Mouse (Mus musculus) lung, postnatal 36 days (tissue): ENCODE results near the gene Xylt1.

Experiments used
- DNase-seq: peaks from one replicate; pipeline ENCODE4 v3.0.0; 2022; ENCODE audit warnings: mixed read lengths

Gene Xylt1

DNA sequence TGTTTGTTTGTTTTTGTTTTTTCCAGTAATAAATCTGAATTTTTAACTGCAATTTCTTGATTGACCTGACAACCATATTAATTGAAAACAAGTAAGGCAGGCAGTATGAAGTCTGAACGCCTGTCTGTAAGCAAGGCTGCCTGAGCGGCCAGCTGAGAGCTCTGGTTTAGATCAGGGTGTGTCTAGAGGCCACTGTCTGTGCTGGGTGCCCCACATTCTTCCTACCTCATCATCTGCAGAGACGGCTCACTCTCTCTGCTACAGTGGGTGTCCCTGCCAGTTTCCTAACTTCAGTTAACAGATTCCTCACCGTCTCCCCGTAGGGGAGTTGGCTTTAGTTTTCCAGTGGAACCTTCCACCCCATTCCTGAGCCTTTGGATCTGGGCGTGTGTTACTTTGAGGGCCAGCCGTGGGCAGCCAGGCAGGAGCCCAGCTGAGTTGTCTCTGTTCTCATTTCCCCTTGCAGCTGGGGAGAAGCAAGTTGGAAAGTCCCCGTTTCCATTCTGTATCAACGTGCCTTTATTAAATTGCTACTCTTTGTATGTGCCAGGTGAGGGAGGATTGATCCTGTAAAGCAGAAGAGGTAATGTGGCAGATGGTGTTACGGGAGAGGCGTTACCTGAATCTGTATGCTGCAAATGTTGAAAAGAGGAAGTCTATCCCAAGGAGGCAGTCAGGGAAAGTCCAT is 187.0 kb downstream of the Xylt1 start:
- no peak for DNase-seq

DNA sequence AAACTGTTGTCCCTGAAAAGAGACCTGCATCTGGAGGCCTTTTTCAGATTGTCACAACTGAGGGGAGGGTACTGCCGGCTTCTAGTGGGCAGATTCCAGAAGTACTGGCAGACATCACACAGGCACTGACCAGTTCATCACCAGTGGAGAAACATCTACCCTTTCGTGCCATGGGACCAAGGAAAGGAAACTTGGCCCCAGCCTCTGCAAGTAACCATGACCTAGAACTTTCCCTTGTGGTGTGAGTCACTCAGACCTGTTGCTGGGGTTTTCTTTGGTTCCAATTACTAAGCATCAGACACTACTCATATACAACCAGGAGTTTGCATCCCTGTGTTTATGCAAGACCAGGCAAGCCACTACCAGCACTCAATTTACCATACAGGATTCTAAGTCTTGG is 190.4 kb downstream of the Xylt1 start:
- DNase-seq, result no peak

DNA sequence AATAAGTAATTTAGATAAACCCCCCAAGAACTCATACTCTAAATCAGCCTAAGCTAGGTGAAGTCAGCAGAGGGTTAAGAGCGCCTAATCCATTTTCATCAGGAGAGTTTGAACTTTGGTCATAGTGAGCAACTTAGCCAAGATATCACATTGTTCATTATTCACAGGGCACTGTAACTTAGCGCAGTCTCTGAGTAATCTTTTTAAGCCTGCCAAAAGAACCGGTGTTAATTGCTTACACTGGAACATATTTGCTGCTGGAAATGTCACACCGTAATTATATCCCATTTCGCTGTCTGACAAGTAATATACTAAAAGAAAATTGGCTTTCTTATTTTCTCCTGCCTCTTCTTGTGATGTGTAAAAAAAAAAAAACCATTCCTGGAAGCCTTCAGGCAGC is 190.9 kb downstream of the Xylt1 start:
- DNase-seq, result no peak

DNA sequence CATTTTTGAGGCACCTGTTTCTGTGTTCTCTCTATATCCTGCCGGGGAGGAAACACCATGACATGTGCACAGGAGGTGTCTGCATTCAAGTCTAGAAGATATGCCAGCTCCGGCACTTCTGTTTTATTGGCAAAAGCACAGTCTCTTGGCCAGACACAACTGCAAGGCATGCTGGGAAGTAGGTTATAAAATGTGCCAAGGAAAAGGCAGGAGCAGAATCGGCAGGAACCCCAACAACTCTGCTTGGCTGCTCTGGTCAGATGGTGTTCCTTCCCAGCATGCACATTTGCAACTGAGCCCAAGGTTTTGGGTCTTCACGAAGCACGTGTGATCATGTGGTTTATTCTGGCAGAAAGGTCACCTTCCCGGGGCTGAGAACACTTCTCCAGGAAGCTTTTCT is 192.4 kb downstream of the Xylt1 start:
- no peak for DNase-seq

DNA sequence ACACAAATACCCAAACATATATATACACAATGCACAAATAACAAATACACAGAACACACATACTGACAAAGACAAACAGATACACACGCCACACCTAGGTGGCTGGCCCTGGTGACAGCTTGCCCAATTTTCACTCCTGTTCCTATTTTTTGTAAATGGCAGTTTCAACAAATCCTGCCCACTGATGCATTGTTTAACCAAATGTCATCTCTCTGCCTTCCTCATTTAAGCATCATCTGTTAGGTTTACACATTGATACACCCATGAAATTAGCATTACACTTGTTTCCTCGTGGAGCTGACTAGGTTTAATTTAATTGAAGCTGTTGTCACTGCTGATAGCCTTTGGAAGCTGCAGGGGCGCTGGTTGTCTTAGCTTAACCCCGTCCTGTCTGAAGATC is 194.6 kb downstream of the Xylt1 start:
- no peak for DNase-seq

DNA sequence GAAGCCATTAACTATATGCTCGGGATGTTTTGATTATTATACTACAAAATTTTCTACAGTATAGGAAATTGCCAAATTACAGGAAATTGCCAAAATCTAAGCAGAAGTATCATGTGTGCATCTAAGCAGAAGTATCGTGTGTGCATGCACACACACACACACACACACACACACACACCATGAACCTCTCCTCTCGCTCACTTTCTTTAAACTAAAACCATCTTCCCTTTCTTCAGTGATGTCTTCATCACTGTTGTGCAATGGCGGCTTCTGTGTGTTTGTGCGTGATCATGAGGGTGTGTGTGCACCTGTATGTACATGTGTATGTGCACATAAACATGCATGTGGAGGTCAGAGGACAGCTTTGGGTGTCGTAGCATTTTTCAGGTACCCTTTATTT is 196.3 kb downstream of the Xylt1 start:
- DNase-seq, result no peak

DNA sequence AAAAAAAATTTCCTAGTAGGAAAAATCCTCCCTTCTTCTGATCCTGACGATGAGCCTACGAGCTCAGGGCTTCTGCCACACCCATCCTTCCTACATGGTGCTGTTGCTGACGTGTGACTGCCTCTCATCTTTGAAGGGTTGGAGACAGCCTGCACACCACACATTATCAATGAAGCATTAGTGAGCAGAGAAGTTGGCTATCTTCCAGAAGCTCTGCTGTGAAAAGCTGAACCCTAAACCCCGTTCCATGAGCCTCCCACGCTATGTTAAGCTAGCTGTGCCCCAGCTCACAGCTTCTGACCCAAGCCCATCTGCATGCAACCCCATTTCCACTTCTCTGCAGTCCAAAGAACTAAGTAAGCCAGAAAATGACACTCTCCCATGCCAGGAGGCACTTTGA is 204.4 kb downstream of the Xylt1 start:
- DNase-seq, result no peak

DNA sequence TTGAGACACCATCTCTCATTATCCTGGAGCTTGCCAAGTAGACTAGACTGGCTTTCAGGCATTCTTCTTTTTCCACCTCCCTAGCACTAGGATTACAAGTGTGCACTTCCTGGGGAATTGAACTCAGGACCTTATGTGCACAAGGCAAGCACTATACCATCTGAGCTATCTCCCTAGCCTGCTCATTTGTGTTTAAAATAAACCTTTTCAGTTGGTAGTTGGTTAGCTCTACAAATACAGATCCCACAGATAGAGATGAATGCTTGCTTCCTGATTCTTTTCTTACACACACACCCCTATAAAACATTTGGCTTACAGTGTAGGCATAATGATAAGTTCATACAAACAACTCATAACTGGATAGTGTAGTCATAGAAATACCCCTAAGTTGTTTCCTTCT is 206.0 kb downstream of the Xylt1 start:
- DNase-seq, result no peak

DNA sequence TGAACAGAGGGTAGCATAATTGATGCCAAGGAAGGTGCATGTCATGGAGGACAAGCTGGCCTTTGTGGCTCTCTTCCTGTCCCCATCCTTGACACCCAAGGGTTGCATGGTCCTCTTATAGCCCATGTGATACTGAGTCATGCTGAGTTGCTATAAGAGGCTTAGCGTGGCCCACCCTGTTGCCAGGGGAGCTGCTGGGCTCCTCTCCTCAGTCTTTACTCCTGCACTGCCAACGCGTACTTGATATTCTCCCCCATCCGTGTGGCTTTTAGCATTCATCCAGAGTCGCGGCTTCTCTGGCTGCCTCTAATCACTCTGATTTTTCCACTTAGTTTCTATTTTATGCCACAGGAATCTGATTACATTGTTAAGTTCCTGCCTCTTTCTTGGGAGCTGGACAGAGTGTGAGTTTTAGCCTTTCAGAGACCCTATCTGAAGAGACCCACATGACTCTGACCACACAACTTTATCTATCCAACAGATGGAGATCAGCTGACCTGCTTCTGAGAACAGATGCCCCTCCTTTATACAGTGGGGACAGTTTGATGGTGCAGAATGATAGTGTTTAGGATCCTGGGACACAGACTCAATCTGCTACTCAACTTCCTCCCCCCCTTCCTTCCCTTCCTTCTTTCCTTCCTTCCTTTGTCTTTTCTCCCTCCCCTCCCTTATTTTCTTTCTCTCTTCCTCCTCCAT is 206.6 kb downstream of the Xylt1 start:
- DNase-seq, result no peak

DNA sequence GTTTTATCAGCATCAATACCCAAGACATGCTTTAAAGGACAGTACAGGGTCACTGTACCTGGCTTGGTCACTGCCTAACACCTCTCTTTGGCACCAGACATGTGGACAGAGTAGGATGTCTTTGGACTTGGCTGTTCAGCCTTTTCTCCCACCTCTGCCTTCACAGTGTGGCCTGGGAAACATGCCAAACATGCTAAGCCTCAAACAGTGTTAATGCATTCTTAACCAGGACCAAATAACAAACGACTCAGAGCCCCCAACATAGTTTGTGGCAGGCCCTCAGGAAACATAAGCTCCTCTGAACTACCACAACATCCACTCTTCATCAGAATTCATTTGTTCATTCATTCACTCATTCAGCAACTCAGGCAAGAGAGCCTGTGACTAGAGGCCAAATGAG is 207.6 kb downstream of the Xylt1 start:
- no peak for DNase-seq

DNA sequence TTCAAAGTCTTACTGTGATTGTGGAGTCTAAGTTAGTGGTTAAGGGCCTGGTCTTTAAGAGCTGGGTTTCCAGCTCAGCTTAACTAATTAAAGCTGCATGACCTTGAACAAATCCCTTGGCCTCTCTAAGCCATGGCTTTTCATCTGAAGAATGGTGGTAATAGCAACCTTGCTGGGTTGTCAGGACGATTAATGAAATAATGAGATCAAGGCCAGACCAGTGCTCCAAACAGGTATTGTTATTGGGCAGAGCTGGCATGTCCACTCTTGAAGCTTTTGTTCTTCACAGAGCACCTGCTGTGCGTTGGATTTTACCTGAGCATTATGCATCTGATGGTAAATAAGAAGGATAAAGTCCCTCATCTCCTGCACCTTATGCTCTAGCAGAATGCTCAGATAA is 208.6 kb downstream of the Xylt1 start:
- no peak for DNase-seq

DNA sequence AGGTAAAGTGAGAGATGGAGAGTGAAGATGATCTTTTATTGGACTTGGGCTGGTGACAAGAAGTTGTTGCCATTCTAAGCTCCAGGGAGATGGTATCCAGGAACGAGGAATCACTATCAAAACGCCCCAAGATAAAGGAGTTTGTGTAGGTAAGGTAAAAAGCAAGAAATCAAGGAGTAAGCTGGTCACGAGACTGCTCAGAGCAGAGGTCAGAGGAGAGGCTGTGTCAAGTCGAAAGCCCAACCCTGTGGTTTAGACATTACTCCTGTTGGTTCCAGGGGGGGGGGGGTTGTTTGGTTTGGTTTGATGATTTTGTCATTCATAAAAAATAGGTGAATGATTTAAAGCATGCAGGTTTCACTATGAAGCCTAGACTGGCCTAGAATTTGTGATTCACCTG is 209.0 kb downstream of the Xylt1 start:
- no peak for DNase-seq

DNA sequence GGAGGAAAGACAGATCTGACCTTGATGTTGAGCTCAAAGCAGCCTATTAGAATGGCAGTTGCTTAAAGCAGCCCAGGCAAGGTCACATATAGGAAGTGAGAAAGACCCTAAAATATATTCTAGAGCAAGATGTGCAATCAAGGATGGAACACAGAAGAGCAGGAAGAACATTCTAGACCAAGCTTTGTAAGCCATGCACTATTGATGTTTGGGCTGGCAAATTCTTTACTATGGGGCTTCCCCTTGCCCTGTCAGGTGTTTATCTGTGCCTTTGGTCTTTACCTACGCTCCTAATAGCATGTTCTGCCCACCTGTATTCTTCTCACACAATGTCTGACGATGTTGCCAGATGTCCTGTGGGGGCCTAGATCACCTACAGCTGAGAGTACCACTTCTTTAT is 213.4 kb downstream of the Xylt1 start:
- DNase-seq, result no peak

DNA sequence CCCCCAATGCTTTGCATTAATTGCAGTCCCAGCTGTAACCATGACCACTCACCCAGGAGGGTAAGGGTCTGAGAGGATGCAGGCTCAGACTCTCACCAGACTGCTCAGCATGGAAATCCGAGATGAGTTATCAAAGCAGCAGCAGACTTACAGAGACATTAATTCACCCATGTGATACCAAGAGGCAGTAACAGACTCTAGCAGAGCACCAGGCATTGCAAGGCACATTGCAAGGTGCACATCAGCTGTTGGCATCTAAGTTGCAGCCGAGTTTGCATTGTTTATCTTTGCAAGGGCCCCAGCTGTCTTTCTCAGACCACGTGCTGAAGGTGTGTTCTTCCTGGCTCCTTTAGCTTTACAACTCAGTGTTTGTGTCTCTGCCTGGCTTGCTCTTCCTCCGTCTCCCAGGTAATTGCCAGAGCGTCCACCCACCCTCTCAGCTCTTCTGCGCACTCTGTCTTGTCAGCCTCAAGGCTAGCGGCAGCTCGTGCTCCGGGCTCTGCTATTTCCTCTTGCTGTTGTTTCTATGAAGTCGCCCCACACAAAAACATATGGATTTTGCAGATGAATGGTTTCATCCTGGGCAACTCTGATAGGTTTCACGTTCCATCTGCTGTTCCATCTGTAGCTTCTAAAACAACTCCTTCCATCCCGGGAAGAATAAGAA is 214.4 kb downstream of the Xylt1 start:
- no peak for DNase-seq

DNA sequence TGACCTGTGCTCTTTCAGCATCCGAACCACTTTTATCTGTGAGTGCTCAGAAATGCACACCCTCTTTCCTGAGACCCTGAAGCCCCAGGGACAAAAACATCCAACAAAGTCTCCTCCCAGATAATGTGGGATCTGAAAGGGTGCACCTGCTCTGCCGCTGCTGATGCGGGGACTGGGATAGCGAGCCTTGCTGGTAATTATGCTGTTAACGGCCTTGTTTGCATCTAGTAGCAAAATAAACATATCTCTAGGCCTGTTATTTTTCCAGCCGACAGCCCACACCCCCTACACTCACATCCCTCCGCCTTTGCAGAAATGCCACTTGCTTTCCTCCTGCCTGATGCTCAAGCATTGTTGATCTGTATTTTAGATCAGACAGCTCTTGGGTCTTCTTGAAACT is 219.7 kb downstream of the Xylt1 start:
- no peak for DNase-seq

DNA sequence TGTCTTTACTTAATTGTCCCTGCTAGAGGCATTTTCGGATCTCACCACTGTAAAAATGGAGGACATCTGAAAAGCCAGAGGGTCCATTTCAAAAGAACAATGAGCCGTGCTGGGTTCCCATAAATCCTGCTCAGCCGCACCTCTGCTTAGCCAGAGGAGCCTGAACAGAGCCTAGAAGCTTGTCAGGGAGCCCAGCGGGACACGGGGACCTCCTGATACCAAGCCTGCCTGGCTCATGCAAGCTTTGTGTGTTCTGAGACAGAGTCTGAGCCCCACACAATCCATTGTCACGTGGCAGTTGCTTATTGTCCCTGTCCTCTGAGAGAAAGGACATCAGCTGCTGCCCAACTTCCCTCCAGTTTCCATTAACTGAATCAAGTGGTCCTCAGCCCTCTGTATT is 229.7 kb downstream of the Xylt1 start:
- DNase-seq, result no peak

DNA sequence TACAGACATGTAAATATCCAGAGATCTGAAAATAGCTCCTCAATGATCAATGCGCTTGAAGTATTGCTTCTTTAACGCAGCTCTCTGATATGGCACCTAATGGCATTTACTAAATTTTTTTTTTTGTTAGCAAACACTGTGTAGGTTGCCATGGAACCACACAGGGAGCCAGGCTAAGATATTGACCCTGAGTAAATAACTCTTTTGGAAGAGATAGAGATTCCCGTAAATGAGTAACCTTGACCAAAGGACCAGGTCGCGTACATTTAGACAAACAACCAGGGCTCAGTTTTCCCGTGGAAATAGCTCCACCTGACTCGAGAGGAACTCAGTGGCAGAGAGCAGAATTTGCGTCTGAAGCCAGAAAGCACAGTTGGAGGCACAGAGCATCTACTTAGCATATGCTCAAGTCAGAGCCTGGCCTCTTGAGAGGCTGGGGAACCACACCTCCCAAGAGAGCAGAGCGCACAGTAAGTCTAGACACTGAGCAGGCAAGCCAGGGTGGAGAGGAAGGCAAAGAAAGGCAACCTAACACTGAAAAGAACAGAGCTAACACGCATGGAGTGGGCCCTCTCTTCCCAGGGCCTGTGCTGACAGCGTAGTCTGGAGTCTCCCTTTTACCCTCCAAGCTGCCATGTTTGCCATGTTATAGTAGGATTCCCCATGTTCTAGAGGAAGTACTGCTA is 232.2 kb downstream of the Xylt1 start:
- DNase-seq, result peak; percentile 31

DNA sequence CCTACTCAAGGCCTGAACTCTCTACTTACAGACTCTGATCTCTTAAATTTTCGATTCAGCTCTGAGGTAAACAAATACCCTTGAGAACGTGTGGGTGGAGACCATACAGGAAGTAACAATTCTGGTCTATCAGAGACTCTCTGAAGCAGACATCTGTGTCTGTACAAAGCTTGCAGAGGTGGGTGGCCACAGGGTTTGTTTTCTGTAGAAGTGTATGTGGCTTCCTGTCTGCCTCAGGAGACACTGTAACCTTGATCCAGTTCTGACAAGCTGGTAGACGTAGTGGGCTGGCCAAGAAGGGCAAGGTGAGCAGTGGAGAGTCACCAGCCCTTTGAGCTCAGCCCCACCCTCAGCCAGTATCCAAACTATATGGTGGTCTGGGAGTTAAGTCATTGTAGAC is 233.0 kb downstream of the Xylt1 start:
- peak; percentile 31 for DNase-seq

DNA sequence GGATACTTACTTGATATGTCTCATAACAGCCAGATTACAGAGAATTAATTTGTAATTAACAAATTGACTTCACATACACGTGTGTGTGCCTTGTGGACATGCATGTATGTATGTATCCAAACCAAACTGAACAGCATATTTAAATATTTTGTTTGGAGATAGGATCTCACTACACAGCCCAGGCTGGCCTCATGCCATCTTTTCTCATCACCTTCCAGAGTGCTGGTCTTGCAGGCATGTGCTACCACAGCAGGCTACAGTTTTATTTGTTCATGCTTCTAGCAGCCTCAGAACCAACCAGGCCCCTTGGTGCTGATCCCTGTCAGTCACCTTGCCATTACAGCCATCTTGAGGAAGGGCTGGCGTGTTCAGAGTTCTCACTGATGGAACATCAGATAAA is 233.6 kb downstream of the Xylt1 start:
- DNase-seq, result no peak

DNA sequence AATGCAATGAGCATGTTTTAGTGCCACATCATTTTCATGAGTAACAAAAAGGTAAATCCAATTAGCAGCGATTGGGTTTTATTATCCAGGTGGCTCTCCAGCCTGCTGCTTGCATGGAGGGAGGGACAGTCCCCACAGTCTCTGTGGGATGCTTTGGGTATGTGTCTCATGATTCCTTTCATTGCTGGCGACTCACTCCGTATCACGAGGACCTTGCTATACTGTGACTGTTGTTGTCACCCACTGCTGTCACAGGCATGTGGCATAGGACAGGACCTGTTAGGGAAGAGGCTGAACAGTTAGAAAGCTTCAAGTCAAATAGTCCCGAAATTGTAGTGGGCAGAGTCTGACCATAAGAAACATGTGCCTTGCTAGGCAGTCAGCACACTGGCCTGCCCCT is 234.1 kb downstream of the Xylt1 start:
- DNase-seq, result no peak

DNA sequence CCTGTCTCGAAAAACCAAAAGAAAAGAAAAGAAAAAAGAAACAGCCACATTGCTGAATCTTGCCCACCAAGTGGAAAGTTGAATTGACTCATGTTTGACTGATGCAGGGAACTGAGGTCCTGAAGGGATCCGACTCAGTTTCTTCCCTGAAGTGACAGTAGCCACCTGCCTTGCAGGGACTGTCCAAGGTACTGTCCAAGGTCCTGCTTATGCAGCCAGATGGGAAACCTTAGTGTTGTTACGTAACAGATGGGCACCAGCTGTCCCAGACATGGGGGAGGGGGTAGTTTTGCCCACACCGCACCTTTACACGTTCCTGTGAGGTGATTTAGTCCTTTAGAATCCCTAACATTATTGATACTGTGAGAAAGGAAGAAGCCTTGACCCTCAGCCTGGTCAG is 235.5 kb downstream of the Xylt1 start:
- DNase-seq, result no peak

DNA sequence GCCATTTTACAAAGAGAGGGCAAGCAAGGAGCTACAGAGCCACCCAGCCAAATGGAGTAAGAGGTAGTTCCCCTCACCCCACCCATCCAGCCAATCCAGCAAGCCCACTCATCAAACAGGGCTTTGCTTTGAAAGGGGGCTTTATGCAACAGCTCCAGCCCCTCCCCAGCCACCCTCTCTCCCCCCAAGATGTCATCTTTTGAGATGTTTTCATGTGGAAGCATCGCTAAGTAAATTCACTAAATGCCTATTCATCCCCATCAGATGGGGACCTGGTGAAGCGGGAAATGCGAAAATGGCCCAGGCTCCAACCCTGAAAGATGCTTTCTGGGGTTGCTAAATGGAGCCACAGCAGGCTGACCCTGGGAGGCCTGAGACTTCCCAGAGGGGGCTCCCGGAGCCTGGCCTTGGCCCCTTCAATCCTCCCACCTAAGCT is 238.0 kb downstream of the Xylt1 start:
- DNase-seq, result no peak

DNA sequence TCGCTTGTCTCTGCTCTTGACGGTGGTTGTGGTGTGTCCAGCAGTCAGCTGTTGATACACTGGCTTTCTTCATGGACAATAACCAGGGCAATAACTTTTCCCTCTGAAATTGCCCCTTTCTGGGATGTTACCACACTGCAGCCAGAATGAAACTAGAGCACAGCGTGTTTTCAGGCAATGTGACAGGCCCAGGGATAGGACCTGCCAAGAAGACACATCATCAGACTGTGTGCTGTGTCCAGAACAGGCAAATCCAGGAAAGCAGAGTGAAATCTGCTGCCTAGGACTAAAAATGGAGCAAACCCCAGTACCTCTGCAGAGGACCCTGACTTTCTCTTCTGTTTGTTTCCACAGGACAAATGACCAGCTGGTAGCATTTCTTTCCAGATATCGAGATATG is 240.8 kb downstream of the Xylt1 start:
- DNase-seq, result no peak

DNA sequence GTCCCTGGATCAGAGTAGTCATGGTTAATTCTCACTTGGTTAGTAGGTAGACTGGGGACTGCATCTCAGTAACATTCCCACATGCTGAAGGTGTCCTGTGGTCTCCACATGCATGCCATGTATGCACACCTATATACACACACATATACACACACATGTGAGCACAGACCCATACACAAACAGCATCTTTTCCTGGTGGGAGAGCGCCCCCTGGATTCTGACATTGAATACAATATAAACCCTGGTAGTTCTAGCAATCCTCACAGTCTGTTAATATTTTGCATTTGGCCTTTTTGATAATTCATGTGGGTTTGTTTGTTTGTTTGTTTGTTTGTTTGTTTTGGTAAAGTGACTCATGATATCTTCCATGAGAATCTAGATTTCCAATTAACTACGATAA is 242.0 kb downstream of the Xylt1 start:
- peak; percentile 65 for DNase-seq
